Mouse (Mus musculus) splenic B cell, adult 2 months (primary cell): ENCODE measurements around the gene Mob3b.

Source experiments
- DNase-seq: peaks from one replicate; pipeline ENCODE4 v3.0.0-alpha.2; 2011; ENCODE audit warnings: low read depth, low spot score
- H3K27me3 ChIP-seq: 2 replicates; pipeline ENCODE4 v1.6.1; 2012; ENCODE audit warnings: mild to moderate bottlenecking, low read length, moderate library complexity, mixed read lengths; ENCODE audit not compliant: control insufficient read depth, poor library complexity, insufficient read depth, severe bottlenecking
- H3K36me3 ChIP-seq: 2 replicates; pipeline ENCODE4 v1.6.1; 2012; ENCODE audit warnings: mild to moderate bottlenecking, low read length, moderate library complexity, mixed read lengths; ENCODE audit not compliant: control insufficient read depth, poor library complexity, insufficient read depth, severe bottlenecking

Mob3b gene

DNA sequence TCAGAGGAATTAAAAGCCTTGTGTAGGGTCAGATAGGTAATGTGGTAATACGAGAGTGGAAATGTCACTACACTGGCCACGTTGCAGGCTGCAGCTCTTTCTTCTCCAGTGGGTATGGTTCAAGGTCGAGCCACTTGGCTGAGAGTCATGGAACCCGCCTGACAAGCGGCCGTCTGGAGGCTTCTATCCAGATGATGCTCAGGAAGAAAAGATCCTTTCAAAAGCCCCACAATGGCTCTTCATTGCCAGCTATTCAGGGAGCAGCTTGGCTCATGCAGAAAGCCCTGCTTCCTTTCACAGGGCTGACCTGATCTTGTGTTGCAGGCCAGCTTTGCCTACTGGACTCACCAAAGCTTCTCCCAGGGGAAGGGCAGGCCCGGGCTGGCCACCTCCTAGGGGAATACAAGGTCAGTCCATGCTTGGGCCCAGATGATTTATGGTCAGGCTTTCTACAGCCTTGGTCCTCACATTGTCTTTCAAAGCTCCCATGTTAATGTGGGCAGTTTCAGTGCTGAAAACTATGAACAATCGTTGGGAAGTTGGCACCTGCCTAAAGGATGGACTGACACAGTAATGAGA lies 176.7 kb downstream of the Mob3b start:
- no peak for DNase-seq
- no peaks in the 10 kb centered on the region for H3K36me3 ChIP-seq
- H3K27me3 ChIP-seq: no peaks in the 10 kb centered on the region

DNA sequence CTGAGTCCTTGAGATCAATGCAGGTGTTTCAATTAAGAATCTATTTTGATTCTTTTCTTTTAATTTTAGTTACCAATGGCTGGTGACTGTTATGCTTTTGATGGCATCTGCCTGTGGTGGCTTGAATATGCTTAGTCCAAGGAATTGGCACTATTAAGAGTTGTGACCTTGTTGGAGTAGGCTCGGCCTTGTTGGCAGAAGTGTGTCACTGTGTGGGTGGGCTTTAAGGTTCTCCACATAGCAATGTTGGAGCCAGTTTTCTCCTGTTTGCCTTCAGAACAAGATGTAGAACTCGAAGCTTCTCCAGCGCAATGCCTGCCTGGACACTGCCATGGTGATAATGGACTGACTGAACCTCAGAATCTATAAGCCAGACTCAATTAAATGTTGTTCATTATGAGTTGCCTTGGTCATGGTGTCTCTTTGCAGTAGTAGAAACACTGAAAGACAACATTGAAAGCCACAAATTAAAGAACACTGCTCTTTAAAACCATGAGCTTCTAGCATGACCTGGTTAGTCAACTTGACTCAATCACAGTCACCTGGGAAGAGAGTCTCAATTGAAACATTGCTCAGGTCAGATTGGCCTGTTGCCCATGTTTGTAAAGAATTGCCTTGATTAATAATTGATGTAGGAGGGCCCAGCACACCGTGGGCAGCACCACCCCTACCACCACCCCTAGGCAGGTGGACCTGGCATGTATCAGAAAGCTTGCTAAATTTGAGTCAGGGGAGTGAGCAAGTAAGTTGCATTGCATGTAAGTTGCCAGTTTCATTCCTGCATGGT lies 180.2 kb downstream of the Mob3b start:
- Histone ChIP-seq H3K27me3 (no peaks in the 10 kb centered on the region), H3K36me3 (no peaks in the 10 kb centered on the region)
- no peak for DNase-seq

- Histone ChIP-seq H3K36me3 (no peaks in the 10 kb centered on the region), H3K27me3 (no peaks in the 10 kb centered on the region)
- no peak for DNase-seq
Measured at GRCm38 (mm10) chr4:34976331-34976778, 180.9 kb downstream of the Mob3b start.

- H3K36me3 ChIP-seq: no peaks in the 10 kb centered on the region
- no peak for DNase-seq
- no peaks in the 10 kb centered on the region for H3K27me3 ChIP-seq
Measured at GRCm38 (mm10) chr4:34974795-34975194, 182.5 kb downstream of the Mob3b start.

DNA sequence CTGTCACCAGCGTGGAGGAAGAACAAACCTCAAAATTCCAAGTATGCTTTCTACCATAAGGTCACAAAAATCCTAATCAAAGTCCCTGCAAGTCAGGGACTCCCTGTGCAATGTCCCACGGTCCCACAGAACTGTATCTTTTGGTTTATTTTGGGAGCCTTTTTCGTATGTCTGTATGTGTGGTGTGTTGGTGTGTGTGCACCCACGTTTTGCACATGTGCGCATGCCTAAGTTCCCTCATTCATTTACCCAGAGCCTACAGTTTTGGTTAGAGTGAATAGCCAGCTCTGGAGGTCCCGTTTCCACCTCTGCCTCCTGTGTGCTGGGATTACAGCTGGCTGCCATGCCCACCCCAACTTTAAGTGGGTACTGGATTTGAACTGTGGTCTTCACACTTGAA lies 189.7 kb downstream of the Mob3b start:
- Histone ChIP-seq H3K27me3 (no peaks in the 10 kb centered on the region), H3K36me3 (no peaks in the 10 kb centered on the region)
- no peak for DNase-seq

DNA sequence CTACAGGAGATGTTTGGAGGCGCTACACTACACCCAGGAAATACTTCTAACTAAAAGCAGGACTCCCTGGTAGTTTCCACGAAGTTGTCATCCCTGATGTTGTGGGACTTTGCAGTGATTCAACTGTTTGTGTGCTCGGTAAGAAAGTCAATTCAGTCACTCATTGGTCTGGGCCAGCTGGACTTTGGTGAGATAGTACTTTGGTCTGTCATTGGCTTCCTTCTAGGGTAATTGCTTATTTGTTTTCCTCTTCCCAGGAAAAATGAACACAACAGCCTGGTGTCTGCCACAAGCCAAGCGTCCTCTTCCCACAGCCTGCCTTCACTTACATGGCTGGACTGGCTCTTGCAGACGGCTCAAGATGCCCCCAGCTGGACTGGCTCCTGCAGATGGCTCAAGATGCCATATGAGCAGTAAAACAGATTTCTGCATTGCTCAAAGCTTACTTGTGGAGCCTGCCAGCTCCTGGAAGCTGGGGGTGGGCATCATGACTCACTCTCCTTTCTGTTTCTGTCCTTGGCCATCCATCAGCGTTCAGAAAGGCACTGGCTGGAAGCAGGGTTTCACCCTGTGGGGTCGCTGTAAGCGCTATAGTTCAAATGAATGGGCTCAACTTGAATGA lies 190.8 kb downstream of the Mob3b start:
- H3K27me3 ChIP-seq: no peaks in the 10 kb centered on the region
- H3K36me3 ChIP-seq: no peaks in the 10 kb centered on the region
- no peak for DNase-seq

DNA sequence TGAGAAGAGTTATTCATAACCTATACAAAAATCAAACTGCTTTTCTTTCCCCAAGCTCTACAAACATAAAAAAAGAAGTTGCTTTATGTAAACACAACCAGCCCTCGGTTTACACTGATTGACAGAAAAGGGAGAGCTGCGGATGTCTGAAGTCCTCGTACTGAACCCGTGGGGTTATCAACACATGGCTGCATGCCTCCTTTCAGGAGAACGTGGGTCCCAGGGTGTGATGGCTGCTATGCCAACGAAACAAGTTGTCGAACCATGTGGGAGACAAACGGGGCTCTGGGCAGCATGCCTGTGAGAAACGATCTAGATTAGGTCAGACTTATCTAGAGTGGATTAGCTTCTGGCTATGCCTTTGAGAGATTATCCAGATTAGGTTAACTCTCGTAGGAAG lies 192.4 kb downstream of the Mob3b start:
- Histone ChIP-seq H3K36me3 (no peaks in the 10 kb centered on the region), H3K27me3 (no peaks in the 10 kb centered on the region)
- no peak for DNase-seq

DNA sequence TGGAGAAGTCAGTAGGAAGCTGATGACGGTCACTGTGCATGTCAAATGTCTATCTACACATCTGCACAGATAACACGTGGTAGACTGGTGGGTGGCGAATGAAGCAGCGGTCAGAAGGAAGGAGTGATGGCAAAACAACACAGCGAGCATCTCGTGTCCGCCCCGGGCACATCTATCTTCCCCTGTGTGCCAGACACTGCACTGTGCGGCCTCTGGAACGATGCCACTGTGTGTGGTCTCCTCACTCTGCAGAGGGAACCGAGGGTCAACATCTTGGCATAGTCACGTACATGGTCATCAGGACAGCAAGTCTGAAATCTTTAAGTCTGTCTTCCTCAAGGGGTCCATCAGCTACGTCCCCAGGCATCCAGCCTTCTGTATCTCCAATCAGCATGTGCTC lies 193.3 kb downstream of the Mob3b start:
- Histone ChIP-seq H3K27me3 (no peaks in the 10 kb centered on the region), H3K36me3 (no peaks in the 10 kb centered on the region)
- no peak for DNase-seq

DNA sequence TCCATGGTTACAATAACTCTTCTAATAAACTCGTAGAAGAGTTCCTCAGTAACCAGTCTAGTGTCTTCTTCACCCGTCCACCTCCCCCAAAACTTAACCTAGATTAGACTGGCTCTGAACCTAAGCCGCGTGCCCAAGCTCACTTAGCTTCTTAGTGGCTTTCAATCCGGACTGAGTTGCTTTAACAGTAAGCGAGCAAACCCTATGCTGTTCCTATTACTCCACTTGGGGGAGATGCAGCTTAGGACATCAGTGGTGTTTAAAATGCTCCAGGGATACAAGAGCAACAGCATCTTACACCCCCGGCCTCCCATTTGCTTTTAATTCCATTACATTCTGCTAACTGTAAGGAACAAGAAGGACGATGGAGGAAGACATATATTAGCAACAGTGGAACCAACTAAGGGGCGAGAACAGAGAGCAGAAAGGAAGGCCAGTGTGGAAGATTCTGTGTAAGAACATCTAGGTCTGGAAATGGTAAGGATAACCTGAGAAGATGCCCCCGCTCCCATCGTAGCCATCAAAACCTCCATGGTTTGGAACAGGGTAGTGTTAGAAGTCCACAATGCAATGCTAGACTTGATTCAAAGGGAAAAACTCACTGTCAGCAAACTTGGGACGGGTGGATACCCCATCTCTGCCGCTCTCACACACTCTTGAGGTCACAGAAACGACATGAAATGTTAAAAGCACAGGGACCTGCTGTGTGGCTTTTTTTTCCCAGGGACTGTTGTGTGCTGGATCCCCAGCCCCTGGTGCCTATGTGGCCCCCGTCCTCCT lies 196.3 kb downstream of the Mob3b start:
- no peaks in the 10 kb centered on the region for H3K27me3 ChIP-seq
- DNase-seq: peak; percentile 11
- no peaks in the 10 kb centered on the region for H3K36me3 ChIP-seq

GRCm38 (mm10) chr4:34959477-34959876 lies 197.8 kb downstream of the Mob3b start:
- H3K36me3 ChIP-seq: no peaks in the 10 kb centered on the region
- no peaks in the 10 kb centered on the region for H3K27me3 ChIP-seq
- DNase-seq: no peak

DNA sequence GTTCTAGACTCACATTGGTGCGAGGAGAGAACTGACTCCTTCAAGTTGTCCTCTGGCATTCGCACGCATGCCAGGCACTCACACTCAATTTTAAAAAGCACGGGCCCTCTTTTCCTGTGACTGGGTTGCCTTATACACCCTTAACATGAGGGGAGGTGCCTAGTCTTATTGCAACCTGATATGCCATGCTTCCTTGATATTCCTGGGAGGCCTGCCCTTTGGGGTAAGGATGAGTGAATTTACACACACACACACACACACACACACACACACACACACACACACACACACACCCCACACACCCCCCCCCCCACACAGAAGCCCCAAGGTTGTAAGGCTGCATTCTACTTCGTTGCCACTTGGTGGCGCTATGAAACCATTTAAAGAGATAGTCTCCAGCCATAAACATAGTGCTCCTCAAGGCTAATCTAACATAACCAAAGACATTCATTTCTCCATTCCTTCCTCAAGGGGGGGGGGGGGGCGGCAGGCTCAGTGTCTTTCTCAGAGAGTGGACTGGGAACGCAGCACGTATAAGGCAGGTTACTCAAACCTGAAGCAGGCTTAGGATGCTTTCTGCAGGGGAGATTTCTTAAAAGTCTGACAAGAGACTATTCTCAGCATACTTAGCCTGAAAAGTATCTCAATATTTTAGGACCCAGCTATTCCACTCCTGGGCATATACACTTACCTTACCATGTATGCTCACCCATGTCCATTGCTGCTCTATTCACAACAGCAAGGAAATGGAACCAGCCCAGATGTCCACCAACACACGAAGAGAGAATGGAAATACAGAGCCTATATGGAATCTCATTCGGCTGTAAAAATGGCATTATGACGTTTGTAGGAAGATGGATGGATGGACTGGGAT lies 198.9 kb downstream of the Mob3b start:
- no peaks in the 10 kb centered on the region for H3K36me3 ChIP-seq
- no peaks in the 10 kb centered on the region for H3K27me3 ChIP-seq
- DNase-seq: peak; percentile 74

- no peaks in the 10 kb centered on the region for H3K36me3 ChIP-seq
- H3K27me3 ChIP-seq: no peaks in the 10 kb centered on the region
- DNase-seq: no peak
Measured at GRCm38 (mm10) chr4:34953716-34954115, 203.6 kb downstream of the Mob3b start.

GRCm38 (mm10) chr4:34947181-34947580 lies 210.1 kb downstream of the Mob3b start:
- H3K36me3 ChIP-seq: no peaks in the 10 kb centered on the region
- DNase-seq: no peak
- no peaks in the 10 kb centered on the region for H3K27me3 ChIP-seq

GRCm38 (mm10) chr4:34941046-34941445 lies 216.2 kb downstream of the Mob3b start:
- no peaks in the 10 kb centered on the region for H3K36me3 ChIP-seq
- DNase-seq: no peak
- no peaks in the 10 kb centered on the region for H3K27me3 ChIP-seq
